Mouse (Mus musculus): ENCODE results near the gene Rasgrp4.

- TF ChIP-seq CTCF (conservative IDR thresholded peaks at IDR 0.05; ENCODE audit: low read length) = no peak
- TF ChIP-seq POU5F1 (IDR thresholded peaks at IDR 0.05; ENCODE audit: borderline replicate concordance, low read length) = no peak
- no peak for TF ChIP-seq NANOG (IDR thresholded peaks at IDR 0.05; ENCODE audit: borderline replicate concordance, low read length)
Observed at GRCm38 (mm10) chr7:29162750-29163525, 28.3 kb downstream of the Rasgrp4 start.

All from E14TG2a.4 (cell line).